Mouse (Mus musculus) splenic B cell, adult 2 months (primary cell): Measurements from ENCODE around the gene Six5.
"Not testable (repeated sequence)": the region's sequence is repeated elsewhere in the genome, so short reads cannot be mapped to it uniquely, and the experiment has no call there.

ENCODE experiments used
- DNase-seq: peaks from one replicate; pipeline ENCODE4 v3.0.0-alpha.2; 2011; ENCODE audit warnings: low read depth, low spot score
- H3K27me3 ChIP-seq: 2 replicates; pipeline ENCODE4 v1.6.1; 2012; ENCODE audit warnings: mild to moderate bottlenecking, low read length, moderate library complexity, mixed read lengths; ENCODE audit not compliant: control insufficient read depth, poor library complexity, insufficient read depth, severe bottlenecking
- H3K36me3 ChIP-seq: 2 replicates; pipeline ENCODE4 v1.6.1; 2012; ENCODE audit warnings: mild to moderate bottlenecking, low read length, moderate library complexity, mixed read lengths; ENCODE audit not compliant: control insufficient read depth, poor library complexity, insufficient read depth, severe bottlenecking

The Six5 gene

DNA sequence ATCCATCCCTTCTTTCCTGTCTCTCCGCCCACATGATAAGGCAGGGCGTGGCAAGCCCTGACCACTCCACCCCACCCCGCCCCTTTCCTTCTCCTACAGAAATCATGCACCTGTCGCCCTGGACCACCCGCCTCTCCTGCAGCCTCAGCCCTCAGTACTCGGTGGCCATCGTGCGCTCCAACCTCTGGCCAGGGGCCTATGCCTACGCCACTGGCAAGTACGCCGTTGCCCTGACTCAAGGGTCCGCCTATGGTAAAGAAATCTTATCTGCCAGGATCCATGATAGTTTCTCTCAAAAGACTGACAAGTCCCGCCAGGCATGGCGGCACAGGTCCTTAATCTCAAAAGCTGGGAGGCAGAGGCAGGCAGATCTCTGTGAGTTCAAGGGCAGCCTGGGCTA lies 26.5 kb upstream of the Six5 start:
- no peaks in the 10 kb centered on the region for H3K27me3 ChIP-seq
- DNase-seq: no peak
- H3K36me3 ChIP-seq: no peaks in the 10 kb centered on the region

DNA sequence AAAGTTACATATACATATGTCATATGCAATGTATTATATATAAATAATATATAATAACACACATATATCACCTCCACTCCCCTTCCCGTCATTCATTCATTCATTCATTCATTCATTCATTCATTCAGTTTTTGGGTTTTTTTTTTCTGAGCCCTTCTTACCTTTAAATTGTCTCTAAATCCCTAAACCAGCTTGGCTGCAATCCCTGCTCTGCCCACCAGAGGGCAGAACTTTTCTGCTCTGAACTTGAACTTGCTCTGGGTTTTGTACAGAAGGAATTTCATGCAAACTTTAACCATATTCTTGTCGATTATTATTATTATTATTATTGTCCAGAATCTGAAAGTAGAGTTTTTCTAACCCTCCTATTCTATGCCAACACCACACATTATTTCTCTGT lies 25.7 kb upstream of the Six5 start:
- no peaks in the 10 kb centered on the region for H3K36me3 ChIP-seq
- DNase-seq: peak; percentile 90
- H3K27me3 ChIP-seq: no peaks in the 10 kb centered on the region

DNA sequence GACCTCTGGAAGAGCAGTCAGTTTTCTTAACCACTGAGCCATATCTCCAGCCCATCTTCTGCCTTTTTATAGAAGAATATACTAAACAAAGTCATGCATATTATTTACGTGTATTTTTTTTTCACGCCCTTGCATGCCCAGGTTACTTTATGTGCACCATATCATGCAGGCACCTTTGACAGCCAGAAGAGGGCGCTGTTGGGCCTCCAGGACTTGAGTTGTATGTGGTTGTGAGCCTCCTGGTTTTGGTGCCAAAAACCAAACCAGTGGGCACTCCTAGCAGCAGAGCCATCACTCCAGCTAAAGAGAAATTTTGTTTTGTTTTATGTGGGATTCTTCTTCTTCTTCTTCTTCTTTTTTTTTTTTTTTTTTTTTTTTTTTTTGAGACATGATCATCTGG lies 24.9 kb upstream of the Six5 start:
- Histone ChIP-seq H3K27me3 (0 out of 2 replicates have a peak, but pooled peaks cover under 1% of the 10 kb centered on the region), H3K36me3 (no peaks in the 10 kb centered on the region)
- peak; percentile 65 for DNase-seq

DNA sequence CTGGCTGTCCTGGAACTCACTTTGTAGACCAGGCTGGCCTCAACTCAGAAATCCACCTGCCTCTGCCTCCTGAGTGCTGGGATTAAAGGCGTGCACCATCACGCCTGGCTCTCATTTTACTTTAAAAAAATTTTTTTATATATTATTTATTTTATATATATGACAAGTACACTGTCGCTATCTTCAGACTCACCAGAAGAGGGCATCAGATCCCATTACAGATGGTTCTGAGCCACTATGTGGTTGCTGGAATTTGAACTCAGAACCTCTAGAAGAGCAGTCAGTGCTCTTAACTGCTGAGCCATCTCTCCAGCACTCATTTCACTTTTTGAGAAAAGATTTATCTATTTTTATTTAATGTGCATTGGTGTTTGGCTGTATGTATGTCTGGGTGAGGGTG lies 23.4 kb upstream of the Six5 start:
- H3K36me3 ChIP-seq, DNase-seq, H3K27me3 ChIP-seq: not testable (repeated sequence)

DNA sequence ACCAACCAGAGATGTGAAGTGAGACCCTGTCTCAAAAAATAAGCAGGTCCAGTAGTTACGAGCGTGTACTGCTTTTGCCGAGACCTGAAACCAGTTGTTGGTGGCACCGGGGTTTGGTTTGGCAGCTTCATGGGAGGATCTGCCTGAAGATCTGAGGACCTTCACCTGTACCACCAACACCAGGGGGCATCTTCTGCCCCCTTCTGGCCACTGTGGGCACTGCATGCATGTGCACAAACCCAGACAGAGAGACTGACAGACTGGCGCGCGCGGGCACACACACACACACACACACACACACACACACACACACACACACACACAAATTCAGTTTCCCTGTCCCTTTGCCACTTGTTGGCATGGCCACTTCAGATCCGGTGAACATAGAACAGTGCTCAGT lies 20.9 kb upstream of the Six5 start:
- peak; percentile 61 for DNase-seq
- no peaks in the 10 kb centered on the region for H3K36me3 ChIP-seq

GRCm38 (mm10) chr7:19074494-19074893 lies 19.9 kb upstream of the Six5 start:
- 0 out of 2 replicates have a peak, but pooled peaks cover 3% of the 10 kb centered on the region for H3K27me3 ChIP-seq
- DNase-seq: no peak

More for the DNA sequence above, 20.9 kb upstream of the Six5 start:
- H3K27me3 ChIP-seq: 0 out of 2 replicates have a peak, but pooled peaks cover 3% of the 10 kb centered on the region

GRCm38 (mm10) chr7:19075231-19075630 lies 19.2 kb upstream of the Six5 start:
- no peak for DNase-seq
- Histone ChIP-seq H3K27me3 (0 out of 2 replicates have a peak, but pooled peaks cover 3% of the 10 kb centered on the region), H3K36me3 (no peaks in the 10 kb centered on the region)

More at GRCm38 (mm10) chr7:19074494-19074893, 19.9 kb upstream of the Six5 start:
- H3K36me3 ChIP-seq: no peaks in the 10 kb centered on the region

- Histone ChIP-seq H3K36me3 (no peaks in the 10 kb centered on the region), H3K27me3 (0 out of 2 replicates have a peak, but pooled peaks cover 3% of the 10 kb centered on the region)
- DNase-seq: peak; percentile 77
These were observed 18.4 kb upstream of the Six5 start, which contains the start of gene Dmwd for GRCm38 (mm10) chr7:19075723-19076585. Gene Dmwd, plus strand, starts transcription at chr7:19076227.

DNA sequence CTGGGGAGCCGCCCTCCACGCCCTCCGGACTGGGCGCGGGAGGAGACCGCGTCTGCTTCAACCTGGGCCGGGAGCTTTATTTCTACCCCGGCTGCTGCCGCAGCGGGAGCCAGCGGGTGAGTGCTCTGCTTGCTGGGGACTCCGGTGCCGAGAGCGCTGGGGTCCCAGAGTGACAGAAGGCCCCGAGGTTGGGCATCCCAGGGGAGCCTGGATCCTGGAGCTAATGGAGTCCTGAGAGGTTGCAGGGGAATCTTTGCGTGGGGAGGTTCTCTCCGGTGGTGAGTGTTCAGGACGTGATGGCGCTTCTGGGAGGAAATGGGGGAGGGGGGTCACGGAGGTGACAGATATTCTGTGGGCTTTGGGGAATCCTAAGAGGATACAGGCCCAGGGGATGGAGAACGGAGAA lies 17.8 kb upstream of the Six5 start:
- Histone ChIP-seq H3K27me3 (0 out of 2 replicates have a peak, but pooled peaks cover 3% of the 10 kb centered on the region), H3K36me3 (no peaks in the 10 kb centered on the region)
- DNase-seq: peak; percentile 26

DNA sequence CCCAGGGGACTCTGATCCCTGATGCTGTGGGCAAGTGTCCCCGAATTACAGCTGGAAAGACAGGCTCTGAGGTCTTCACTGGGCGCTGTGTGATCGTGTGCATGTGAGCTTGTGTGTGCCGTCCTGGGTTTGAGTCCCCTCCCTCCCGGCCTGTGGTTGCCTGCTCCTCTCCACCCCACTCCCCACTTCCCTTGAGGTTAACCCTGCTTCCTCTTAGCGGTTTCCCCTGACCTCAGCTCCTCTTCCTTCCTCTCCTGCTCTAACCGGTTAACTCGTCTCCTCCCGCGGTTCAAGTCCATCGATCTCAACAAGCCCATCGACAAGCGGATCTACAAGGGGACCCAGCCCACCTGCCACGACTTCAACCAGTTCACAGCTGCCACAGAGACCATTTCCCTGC lies 16.6 kb upstream of the Six5 start:
- peak; percentile 92 for DNase-seq
- no peaks in the 10 kb centered on the region for H3K36me3 ChIP-seq
- 0 out of 2 replicates have a peak, but pooled peaks cover 3% of the 10 kb centered on the region for H3K27me3 ChIP-seq

GRCm38 (mm10) chr7:19078732-19079131 lies 15.7 kb upstream of the Six5 start:
- DNase-seq: no peak
- Histone ChIP-seq H3K36me3 (no peaks in the 10 kb centered on the region), H3K27me3 (0 out of 2 replicates have a peak, but pooled peaks cover 3% of the 10 kb centered on the region)

DNA sequence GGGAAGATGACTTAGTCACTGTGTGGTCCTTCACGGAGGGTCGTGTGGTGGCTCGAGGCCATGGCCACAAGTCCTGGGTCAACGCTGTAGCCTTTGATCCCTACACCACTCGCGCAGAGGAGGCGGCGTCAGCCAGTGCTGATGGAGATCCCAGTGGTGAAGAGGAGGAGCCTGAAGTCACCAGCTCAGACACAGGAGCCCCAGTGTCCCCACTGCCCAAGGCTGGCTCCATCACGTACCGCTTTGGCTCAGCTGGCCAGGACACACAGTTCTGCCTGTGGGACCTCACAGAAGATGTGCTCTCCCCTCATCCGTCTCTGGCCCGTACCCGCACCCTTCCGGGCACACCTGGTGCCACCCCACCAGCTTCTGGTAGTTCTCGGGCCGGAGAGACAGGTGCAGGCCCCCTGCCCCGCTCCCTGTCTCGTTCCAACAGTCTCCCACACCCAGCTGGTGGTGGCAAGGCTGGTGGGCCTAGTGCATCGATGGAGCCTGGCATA lies 13.9 kb upstream of the Six5 start:
- Histone ChIP-seq H3K27me3 (no peaks in the 10 kb centered on the region), H3K36me3 (no peaks in the 10 kb centered on the region)
- no peak for DNase-seq

GRCm38 (mm10) chr7:19082171-19082570 lies 12.2 kb upstream of the Six5 start:
- Histone ChIP-seq H3K36me3 (no peaks in the 10 kb centered on the region), H3K27me3 (no peaks in the 10 kb centered on the region)
- DNase-seq: no peak

- Histone ChIP-seq H3K27me3 (no peaks in the 10 kb centered on the region), H3K36me3 (no peaks in the 10 kb centered on the region)
- no peak for DNase-seq
These were observed 11.3 kb upstream of the Six5 start for GRCm38 (mm10) chr7:19083096-19083495.

GRCm38 (mm10) chr7:19083701-19084100 lies 10.7 kb upstream of the Six5 start, which contains the start of gene Dmpk:
Gene Dmpk, plus strand, starts transcription at chr7:19083849.
- no peaks in the 10 kb centered on the region for H3K36me3 ChIP-seq
- no peak for DNase-seq
- H3K27me3 ChIP-seq: no peaks in the 10 kb centered on the region; the same call in 1 of the 2 replicates
